Mouse (Mus musculus): Measurements from ENCODE around the gene Lsm7.

GRCm38 (mm10) chr10:80807057-80807627 lies 47.9 kb downstream of the Lsm7 start:
- TF ChIP-seq POLR2A (IDR thresholded peaks at IDR 0.05; ENCODE audit: control insufficient read depth, extremely low read depth, insufficient read depth, low read length, poor library complexity) = no peak
- TF ChIP-seq CTCF (IDR thresholded peaks at IDR 0.05; ENCODE audit: borderline replicate concordance, control insufficient read depth, extremely low read depth, insufficient read depth, low read length, poor library complexity) = no peak
